Mouse (Mus musculus) lung, postnatal 25 days (tissue): ENCODE measurements around the gene Hbb-bt.
"Not testable (repeated sequence)": the region's sequence is repeated elsewhere in the genome, so short reads cannot be mapped to it uniquely, and the experiment has no call there.

Experiments used
- DNase-seq: peaks from one replicate; pipeline ENCODE4 v3.0.0; 2022; ENCODE audit warnings: low spot score

The Hbb-bt gene

GRCm38 (mm10) chr7:103808971-103809800, 4.6 kb downstream of the Hbb-bt start:
- DNase-seq, result no peak

GRCm38 (mm10) chr7:103808120-103808519, 5.7 kb downstream of the Hbb-bt start:
- not testable (repeated sequence) for DNase-seq

DNA sequence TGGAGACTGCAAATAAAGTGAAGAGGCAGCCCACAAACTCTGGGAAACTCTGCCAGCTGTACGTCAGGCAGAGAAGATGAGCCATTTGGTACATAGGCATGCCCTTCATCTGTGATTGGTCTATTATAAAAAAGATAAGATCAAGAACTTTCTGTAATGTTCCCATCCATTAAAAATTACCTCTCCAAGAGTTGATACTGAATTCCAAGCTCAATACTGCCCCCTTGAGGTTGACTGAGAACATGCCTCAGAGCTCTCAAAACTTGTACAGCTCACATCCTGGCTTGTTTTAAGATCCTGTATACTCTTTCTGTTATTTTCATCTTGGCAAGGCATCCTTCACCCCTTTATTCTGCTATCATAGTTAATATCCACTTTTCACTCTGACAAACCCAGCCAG, 6.9 kb downstream of the Hbb-bt start:
- DNase-seq, result no peak

- no peak for DNase-seq
Measured at GRCm38 (mm10) chr7:103792669-103793388, 21.0 kb downstream of the Hbb-bt start.

DNA sequence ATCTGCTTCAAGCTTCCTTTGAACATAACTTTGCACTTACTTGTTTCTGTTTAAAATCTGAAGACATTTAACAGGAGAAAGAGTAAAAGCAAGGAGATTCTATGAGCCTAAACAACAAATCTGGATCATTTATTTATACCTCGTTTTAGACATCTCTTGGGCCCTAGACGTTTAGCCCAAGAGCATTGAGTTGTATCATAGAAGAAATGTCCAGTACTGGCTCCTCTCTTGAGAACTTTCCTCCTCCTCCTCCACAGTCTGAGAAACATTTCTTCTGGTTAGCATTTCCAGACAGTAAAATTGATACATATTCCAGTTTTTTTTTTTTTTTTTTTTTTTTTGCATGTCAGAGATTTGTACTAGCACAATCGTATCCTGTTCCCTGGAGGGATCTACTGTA, 22.1 kb downstream of the Hbb-bt start, which contains the start of gene Olfr67:
Gene Olfr67, minus strand, starts transcription at position 101 of the 400 bp plus-strand sequence.
- no peak for DNase-seq

DNA sequence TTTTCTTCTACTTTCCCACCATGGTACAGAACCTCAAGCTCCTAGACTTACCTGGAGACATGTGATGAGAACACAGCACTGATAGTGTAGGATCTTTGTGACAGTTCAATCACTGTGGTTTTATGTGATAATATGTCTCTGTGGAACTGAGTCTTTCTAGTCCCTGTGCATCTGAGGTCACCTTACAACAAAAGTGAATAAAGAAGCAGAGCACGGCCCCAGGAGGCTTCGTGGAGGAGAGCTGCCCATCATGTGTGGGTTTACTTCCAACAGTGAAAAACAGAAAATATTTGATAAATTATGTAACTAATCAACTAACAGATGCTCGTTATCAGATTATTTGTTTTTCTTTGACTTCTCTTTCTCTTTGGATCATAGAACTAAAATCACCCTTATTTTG, 34.2 kb downstream of the Hbb-bt start, which contains the start of gene Olfr68:
Gene Olfr68, minus strand, starts transcription at position 101 of the 400 bp plus-strand sequence.
- DNase-seq, result no peak

DNA sequence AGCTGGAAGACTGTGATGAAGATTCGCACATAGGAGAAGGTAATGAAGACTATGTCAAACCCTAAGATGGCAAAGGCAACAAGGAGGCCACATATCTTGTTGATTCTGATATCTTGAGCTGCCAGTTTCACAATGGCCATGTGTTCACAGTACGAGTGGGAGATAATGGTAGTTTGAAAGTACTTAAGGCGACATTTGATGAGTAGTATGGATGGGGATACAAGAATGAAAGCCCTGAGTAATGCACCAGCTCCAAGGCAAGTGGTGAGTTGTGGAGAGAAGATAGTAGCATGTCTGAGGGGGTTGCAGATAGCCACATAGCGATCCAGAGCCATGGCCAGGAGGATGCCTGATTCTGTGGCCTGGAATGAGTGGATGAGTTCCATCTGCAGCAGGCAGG, 36.1 kb downstream of the Hbb-bt start:
- DNase-seq, result not testable (repeated sequence)

GRCm38 (mm10) chr7:103771494-103771893, 42.3 kb downstream of the Hbb-bt start, which contains the start of gene Olfr69:
Olfr69 (minus strand) TSS chr7:103771594.
- no peak for DNase-seq

- DNase-seq, result not testable (repeated sequence)
Measured at GRCm38 (mm10) chr7:103767687-103768086, 46.1 kb downstream of the Hbb-bt start.
